Mouse (Mus musculus): Measurements from ENCODE around the gene Slitrk6. TPM values are rescaled to one million over a fixed set of nuclear protein-coding genes. Genes with fewer than 3 reads are reported as not detected.

The Slitrk6 gene
- 4.1 and 4.6 TPM in 2 replicates for polyA plus RNA-seq (2015; fragmentation: Nextera tagmentation; extraction: Ambion mirVana)

DNA sequence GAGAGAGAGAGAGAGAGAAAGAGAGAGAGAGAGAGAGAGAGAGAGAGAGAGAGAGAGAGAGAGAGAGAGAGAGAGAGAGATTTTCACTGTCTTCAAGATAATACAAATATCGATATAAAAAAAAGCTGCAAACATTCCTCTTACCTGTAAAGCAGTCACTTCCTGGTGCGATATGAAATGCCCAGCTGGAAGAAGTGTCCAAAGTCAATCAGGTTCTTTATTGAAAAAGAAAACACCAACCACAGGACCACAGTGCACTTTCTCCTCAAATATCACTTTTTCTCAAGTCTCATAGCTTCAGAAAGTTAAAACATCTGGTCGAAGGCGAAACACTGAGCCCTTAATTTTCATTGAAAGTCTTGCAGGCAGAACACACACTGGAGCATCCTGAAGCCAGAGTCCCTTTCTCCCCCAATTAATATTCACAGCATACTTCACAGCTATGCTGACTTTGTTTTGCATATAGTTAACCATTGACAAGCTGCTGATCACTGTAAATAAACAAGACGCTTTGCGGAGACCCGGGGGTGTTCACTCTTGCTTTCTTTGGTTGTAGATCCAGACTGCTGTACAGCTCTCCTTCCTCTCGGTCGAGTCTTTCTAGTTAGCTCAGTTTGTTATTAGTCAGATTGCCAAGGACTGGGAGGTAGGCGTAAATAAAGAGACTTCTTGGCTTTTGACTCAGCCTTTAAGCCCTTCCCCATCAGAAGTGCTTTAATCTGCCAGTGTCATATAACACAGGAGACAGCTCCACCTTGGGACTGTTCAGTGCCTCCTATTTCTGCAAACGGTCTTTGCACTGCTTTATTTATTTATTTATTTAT, at the start of gene Slitrk6:
TSS of gene Slitrk6 (minus strand) at position 666 of the 824 bp plus-strand sequence.
- Histone ChIP-seq H3K9ac (peak within 1 kb of the TSS; percentile 31), H3K27ac (no peak within 1 kb of the TSS; the same call in 1 of the 2 replicates)
- WGBS = 20% methylated on average over 11 of the region's 11 CpGs

DNA sequence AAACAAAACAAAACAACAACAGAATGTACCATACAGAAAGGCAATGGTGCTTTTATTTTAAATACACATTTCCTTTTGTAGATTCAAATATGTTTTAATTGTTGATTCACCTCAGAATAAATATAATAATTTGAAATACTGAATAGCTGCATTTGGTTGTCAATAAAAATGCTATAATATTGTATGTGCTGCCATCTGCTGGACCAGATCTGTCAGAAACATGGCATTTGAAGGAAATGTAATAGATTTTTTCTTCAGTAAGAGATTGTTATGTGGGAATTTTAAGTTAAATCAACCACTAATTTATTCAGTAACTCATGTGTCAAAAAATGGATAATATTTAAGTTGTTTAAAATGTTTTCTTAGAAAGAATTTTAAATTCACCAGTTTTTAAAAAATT, 22.6 kb upstream of the Slitrk6 start:
- Histone ChIP-seq H3K4me1 (no peaks in the 10 kb centered on the region), H3K36me3 (replicated peaks) (no peaks in the 10 kb centered on the region), H3K4me2 (no peak overlapping the region), H3K9ac (no peak overlapping the region), H3K4me3 (no peak overlapping the region), H3K27ac (no peak overlapping the region), H3K9me3 (no peaks in the 10 kb centered on the region), H3K27me3 (replicated peaks) (no peaks in the 10 kb centered on the region)
- no peak for ATAC-seq (replicated peaks)

More for the DNA sequence above, at the start of gene Slitrk6:
- Histone ChIP-seq H3K9me3 (no peaks in the 10 kb centered on the region), H3K36me3 (replicated peaks) (no peaks in the 10 kb centered on the region), H3K4me3 (peak within 1 kb of the TSS; percentile 36), H3K4me2 (peak within 1 kb of the TSS; percentile 54), H3K4me1 (no peaks in the 10 kb centered on the region; the same call in 1 of the 2 replicates), H3K27me3 (replicated peaks) (no peaks in the 10 kb centered on the region)
- ATAC-seq (replicated peaks) = peak; percentile 96

DNA sequence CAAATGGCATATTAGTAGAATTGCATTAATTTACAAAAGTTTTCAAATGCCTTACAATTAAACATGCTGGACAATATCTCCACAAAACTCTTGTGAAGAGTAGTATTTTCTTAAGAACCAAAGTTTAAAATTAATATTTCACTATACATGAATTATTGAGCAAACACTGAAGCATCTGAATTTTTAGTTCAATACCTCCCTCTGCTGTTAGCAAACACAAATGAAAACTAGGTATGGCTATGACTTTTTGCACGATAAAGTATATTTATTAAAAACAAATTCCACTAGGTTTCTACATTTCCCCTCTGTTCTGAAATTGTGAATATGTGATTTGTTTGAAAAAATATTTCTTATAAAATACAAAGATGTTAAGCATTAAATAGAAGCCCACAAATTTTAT, 15.7 kb upstream of the Slitrk6 start:
- Histone ChIP-seq H3K4me1 (no peaks in the 10 kb centered on the region), H3K36me3 (replicated peaks) (no peaks in the 10 kb centered on the region), H3K9me3 (no peaks in the 10 kb centered on the region), H3K9ac (no peak overlapping the region), H3K27ac (no peak overlapping the region), H3K4me2 (no peak overlapping the region), H3K27me3 (replicated peaks) (no peaks in the 10 kb centered on the region), H3K4me3 (no peak overlapping the region)
- ATAC-seq (replicated peaks) = no peak
- 86% methylated on average over 1 of the region's 1 CpGs for WGBS

DNA sequence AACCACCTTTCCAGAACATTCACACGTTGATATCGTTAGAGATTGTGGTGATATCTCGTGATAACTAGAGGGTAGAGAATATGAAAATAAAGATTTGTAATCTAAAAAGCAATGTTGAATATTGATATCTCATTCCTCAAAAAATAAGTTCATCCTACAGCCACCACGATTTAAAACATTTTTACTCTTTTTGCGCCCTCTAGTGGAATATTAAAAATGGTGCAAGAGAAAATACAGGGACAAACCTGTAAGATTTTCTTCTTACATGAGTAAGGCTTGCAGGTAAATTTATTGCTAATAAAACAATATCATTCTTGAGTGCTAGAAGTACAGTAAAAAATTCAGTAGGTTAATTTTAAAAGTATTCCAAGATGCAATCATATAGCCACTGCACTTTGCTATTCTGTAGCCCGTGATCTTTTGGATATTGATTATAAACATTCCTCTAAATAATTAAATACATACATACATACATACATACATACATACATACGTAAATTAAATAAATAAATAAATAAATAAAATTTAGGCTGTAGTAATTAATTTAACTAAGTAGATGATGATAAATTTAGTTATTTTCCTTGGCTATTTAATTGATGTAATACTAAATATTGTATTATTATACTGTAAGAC, 7.8 kb upstream of the Slitrk6 start:
- no peak overlapping the region for H3K4me2 ChIP-seq
- H3K36me3 ChIP-seq (replicated peaks) = no peaks in the 10 kb centered on the region
- H3K4me1 ChIP-seq = no peaks in the 10 kb centered on the region
- H3K27ac ChIP-seq = no peak overlapping the region
- ATAC-seq (replicated peaks) = no peak
- H3K4me3 ChIP-seq = no peak overlapping the region
- no peaks in the 10 kb centered on the region for H3K9me3 ChIP-seq
- H3K9ac ChIP-seq = no peak overlapping the region
- no peaks in the 10 kb centered on the region for H3K27me3 ChIP-seq (replicated peaks)
- WGBS = 19% methylated on average over 7 of the region's 7 CpGs

DNA sequence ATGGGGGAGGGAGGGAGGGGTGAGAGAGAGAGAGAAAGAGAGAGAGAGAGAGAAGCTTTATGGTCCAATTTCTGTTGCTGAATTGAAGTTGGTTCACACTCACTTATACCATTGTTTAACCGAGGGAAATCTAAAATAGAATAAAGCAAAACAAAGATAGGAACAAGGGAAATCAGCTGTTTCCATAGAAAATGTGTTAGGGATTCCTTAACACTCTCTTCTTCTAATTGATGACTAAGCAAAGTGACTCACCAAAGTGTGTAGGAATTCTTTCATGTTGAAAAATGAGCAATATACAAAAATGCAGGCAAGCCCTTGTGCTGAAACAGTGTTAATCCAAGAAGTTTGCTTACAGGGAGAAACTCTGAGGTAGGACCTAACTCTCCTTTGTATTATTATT, 6.0 kb upstream of the Slitrk6 start:
- Histone ChIP-seq H3K4me3 (no peak overlapping the region), H3K4me2 (no peak overlapping the region), H3K27ac (no peak overlapping the region), H3K9ac (no peak overlapping the region), H3K4me1 (no peaks in the 10 kb centered on the region), H3K9me3 (no peaks in the 10 kb centered on the region), H3K36me3 (replicated peaks) (no peaks in the 10 kb centered on the region), H3K27me3 (replicated peaks) (no peaks in the 10 kb centered on the region)
- 67% methylated on average over 1 of the region's 1 CpGs for WGBS
- no peak for ATAC-seq (replicated peaks)

DNA sequence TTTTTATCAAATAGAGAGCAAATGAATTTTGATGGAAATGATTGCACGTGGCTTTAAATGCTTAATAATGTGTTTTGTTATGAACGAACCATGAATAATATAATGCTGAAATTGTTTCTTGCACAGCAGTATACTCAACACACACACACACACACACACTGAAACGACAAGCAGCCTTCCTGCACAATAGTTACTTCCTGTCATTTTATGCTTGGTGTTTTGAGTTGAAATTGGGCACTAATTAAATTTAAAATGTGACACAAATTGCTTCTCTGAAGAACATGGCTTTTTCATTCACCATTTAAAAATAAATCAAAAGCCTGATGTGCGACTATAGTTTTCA, 330 bp upstream of the Slitrk6 start:
- H3K9ac ChIP-seq = no peak overlapping the region
- no peaks in the 10 kb centered on the region; the same call in 1 of the 2 replicates for H3K4me1 ChIP-seq
- 34% methylated on average over 4 of the region's 4 CpGs for WGBS
- H3K27ac ChIP-seq = no peak overlapping the region
- H3K4me2 ChIP-seq = peak overlapping the region; percentile 54
- peak overlapping the region; percentile 36 for H3K4me3 ChIP-seq
- no peaks in the 10 kb centered on the region for H3K9me3 ChIP-seq
- no peaks in the 10 kb centered on the region for H3K36me3 ChIP-seq (replicated peaks)
- no peaks in the 10 kb centered on the region for H3K27me3 ChIP-seq (replicated peaks)
- ATAC-seq (replicated peaks) = peak; percentile 70

DNA sequence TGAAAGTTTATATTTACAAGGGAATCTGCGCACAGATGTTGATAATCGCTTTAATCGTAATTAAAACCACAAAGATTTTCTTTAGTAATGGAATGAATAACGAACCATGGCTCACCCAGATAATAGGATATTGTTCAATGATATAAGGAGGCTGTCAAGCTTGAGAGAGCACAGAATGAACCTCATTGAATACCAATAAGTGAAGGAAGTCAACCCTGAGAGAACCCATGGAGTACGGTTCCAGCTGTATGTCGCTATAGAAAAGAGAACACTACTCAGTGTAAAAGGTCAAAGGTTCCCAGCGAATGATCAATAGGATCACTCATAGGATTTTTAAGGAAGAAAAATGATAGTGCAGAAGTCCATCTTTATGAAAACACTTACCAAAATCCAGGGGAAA, 15.1 kb downstream of the Slitrk6 start:
- no peak for ATAC-seq (replicated peaks)
- Histone ChIP-seq H3K4me1 (no peaks in the 10 kb centered on the region), H3K9ac (no peak overlapping the region), H3K36me3 (replicated peaks) (no peaks in the 10 kb centered on the region), H3K27ac (no peak overlapping the region), H3K4me2 (no peak overlapping the region), H3K9me3 (no peaks in the 10 kb centered on the region), H3K4me3 (no peak overlapping the region), H3K27me3 (replicated peaks) (no peaks in the 10 kb centered on the region)
- 12% methylated on average over 7 of the region's 7 CpGs for WGBS

DNA sequence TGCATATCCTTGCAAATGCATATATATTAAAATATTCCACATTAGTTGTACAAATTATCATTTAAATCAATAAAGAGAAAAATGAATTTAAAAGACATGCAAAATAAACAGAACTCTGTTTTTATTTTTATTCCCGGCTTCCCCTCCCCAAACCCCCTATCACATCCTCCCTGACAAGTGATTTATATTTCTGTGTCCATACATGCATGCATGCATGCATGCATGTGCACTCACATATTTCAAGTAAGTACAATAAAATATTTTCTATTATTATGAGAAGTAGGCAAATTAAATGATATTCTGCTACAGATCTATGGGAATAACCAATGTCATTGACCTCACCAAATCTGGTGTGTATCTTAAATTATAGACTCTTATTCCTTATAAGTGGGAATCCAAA, 15.6 kb downstream of the Slitrk6 start:
- 88% methylated on average over 1 of the region's 1 CpGs for WGBS
- Histone ChIP-seq H3K27me3 (replicated peaks) (no peaks in the 10 kb centered on the region), H3K36me3 (replicated peaks) (no peaks in the 10 kb centered on the region), H3K9ac (no peak overlapping the region), H3K4me3 (no peak overlapping the region), H3K9me3 (no peaks in the 10 kb centered on the region), H3K27ac (no peak overlapping the region), H3K4me2 (no peak overlapping the region), H3K4me1 (no peaks in the 10 kb centered on the region)
- no peak for ATAC-seq (replicated peaks)

DNA sequence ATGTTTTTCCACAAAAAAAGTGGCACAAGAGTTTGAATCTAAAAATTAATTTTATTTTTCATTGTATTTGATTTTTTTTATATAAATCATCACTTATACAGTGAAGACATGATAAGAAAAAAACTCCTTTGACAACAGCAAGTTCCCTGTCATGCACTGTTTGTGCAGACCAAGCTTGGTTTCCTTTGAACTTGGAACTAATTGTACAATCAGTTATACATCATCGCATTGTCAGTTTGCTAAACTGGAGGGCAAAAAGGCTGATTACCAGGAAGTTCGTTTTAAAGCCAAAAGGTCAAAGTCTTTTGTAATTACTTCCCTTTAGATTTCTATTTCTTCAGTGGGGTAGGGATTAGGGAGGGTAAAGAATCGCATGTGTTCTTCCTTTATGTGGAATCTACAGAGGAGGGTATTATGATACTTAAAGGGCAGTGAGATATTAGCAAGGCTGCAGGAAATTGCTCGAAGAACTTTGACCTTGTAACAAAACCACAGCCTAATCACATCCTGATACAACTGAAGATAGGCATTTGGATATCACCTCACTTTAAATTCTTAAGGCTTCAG, 26.5 kb downstream of the Slitrk6 start:
- Histone ChIP-seq H3K27ac (no peak overlapping the region), H3K4me3 (no peak overlapping the region), H3K4me2 (no peak overlapping the region), H3K4me1 (no peaks in the 10 kb centered on the region), H3K36me3 (replicated peaks) (no peaks in the 10 kb centered on the region), H3K27me3 (replicated peaks) (no peaks in the 10 kb centered on the region), H3K9me3 (no peaks in the 10 kb centered on the region), H3K9ac (no peak overlapping the region)
- WGBS = 18% methylated on average over 4 of the region's 4 CpGs
- ATAC-seq (replicated peaks) = no peak

DNA sequence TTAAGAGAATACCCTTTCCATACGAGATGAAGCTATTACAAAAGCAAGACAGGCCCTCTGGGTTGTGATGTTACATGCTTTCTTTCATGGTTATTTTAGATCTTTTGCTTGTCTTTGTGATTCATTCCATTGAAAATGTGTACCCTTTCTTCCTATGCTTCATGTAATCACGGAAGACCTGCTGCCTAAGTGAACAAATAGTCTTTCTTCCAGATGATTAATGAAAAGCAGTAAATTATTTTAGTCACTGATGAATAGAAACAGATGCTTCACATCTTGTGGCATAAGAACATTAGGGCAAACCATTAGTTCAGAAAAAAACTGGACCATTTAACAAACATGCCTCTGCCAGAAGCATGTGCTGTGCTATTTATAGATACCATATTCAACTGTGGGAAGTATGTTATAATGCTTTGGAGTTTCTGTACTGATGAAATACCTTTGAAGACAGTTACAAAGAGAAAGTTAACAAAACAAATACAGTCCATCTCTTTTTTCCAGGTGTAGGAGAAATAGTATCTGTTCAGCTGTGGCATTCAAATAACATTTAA, 30.8 kb downstream of the Slitrk6 start:
- Histone ChIP-seq H3K36me3 (replicated peaks) (no peaks in the 10 kb centered on the region), H3K9ac (no peak overlapping the region), H3K27me3 (replicated peaks) (no peaks in the 10 kb centered on the region), H3K27ac (no peak overlapping the region), H3K4me3 (no peak overlapping the region), H3K4me2 (no peak overlapping the region), H3K9me3 (no peaks in the 10 kb centered on the region), H3K4me1 (no peaks in the 10 kb centered on the region)
- 12% methylated on average over 2 of the region's 2 CpGs for WGBS
- ATAC-seq (replicated peaks) = no peak
